In genomic region chr11:54026491-54027041, GRCm38 (mm10) we compare ENCODE assay signal across 7 mouse cellular contexts. TPM values are rescaled to one million over a fixed set of nuclear protein-coding genes. Genes with fewer than 3 reads are reported as not detected.
A peak's percentile ranks its signal among the peaks of the same experiment; 100 is the strongest.
DNase-seq lines count a peak whose midpoint lies in the region; ATAC-seq lines count a peak whose summit lies in the region.

No protein-coding gene starts in this region.

- H3K27ac ChIP-seq in intestine, embryonic 16.5 days (ENCODE audit: low read length), result no peak overlapping the region
- H3K27ac ChIP-seq in intestine, embryonic 15.5 days, result no peak overlapping the region

- H3K4me3 ChIP-seq in intestine, embryonic 16.5 days (ENCODE audit: low read length), result no peak overlapping the region
- no peak overlapping the region for H3K4me3 ChIP-seq in intestine, embryonic 15.5 days (replicated peaks)

- peaks cover 7% of the 10 kb centered on the region; the same call in 1 of the 2 replicates for H3K27me3 ChIP-seq in intestine, embryonic 16.5 days (replicated peaks; ENCODE audit: control insufficient read depth, insufficient read depth, low read length)
- peaks cover 6% of the 10 kb centered on the region; the same call in 1 of the 2 replicates for H3K27me3 ChIP-seq in intestine, embryonic 15.5 days (replicated peaks)

- no peak overlapping the region for H3K9ac ChIP-seq in intestine, embryonic 16.5 days (ENCODE audit: low read depth, low read length)
- H3K9ac ChIP-seq in intestine, embryonic 15.5 days, result no peak overlapping the region

- H3K9me3 ChIP-seq in intestine, embryonic 16.5 days (ENCODE audit: control insufficient read depth, low read length), result no peaks in the 10 kb centered on the region
- H3K9me3 ChIP-seq in intestine, embryonic 15.5 days, result no peaks in the 10 kb centered on the region

- 86% methylated on average over 1 of the region's 1 CpGs for whole genome bisulfite sequencing in intestine, embryonic 16.5 days
- 70% methylated on average over 1 of the region's 1 CpGs for WGBS in intestine, embryonic 15.5 days

- no peaks in the 10 kb centered on the region for H3K36me3 ChIP-seq in intestine, embryonic 16.5 days (ENCODE audit: control insufficient read depth, insufficient read depth, low read length)
- no peaks in the 10 kb centered on the region for H3K36me3 ChIP-seq in intestine, embryonic 15.5 days

- ATAC-seq in intestine, embryonic 16.5 days, result peak; percentile 41; the same call in 1 of the 2 replicates
- no peak; the same call in 1 of the 2 replicates for ATAC-seq in intestine, embryonic 15.5 days
- peak; percentile 36 for ATAC-seq in common myeloid progenitor, adult 5-6 weeks (replicated peaks; ENCODE audit: low read depth, poor library complexity, severe bottlenecking)
- ATAC-seq in megakaryocyte progenitor cell, adult 5-6 weeks (replicated peaks; ENCODE audit: poor library complexity), result peak; percentile 72

- H3K4me2 ChIP-seq in intestine, embryonic 16.5 days (ENCODE audit: low read depth, low read length), result no peak overlapping the region
- no peak overlapping the region for H3K4me2 ChIP-seq in intestine, embryonic 15.5 days (replicated peaks)

- intact Hi-C loops in gastrocnemius, postnatal 36 days (cut with DNase I), result no loop called here

- H3K4me1 ChIP-seq in intestine, embryonic 16.5 days (ENCODE audit: control insufficient read depth, insufficient read depth, low read length), result 0 out of 2 replicates have a peak, but pooled peaks cover 4% of the 10 kb centered on the region
- H3K4me1 ChIP-seq in intestine, embryonic 15.5 days (replicated peaks), result peaks cover 15% of the 10 kb centered on the region

- DNase-seq in c-Kit-positive CD71-negative TER-119-negative erythroid progenitor cells, embryonic 14.5 days (ENCODE audit: low read depth), result peak; percentile 23
- no peak for DNase-seq in gastrocnemius, postnatal 36 days
- DNase-seq in frontal cortex, postnatal 36 days (ENCODE audit: low spot score in 2 of 2), result no peak

RNA-seq across cellular contexts. Expression of gene Slc22a4, which starts 1.3 kb away (rescaled TPM):
- polyA plus RNA-seq in intestine, embryonic 16.5 days (2015; fragmentation: Nextera tagmentation; extraction: Ambion mirVana), result 0.87 and 1.4 TPM in 2 replicates
- 0.72 and 1.4 TPM in 2 replicates for polyA plus RNA-seq in intestine, embryonic 15.5 days (2015; fragmentation: Nextera tagmentation; extraction: Ambion mirVana)
- total RNA-seq in common myeloid progenitor, adult 5-6 weeks (2017), result 4.8 and 6.5 TPM in 2 replicates
- total RNA-seq in megakaryocyte progenitor cell, adult 5-6 weeks (2015), result 22.2 and 23.6 TPM in 2 replicates
- 15.3 and 22.6 TPM in 2 replicates for total RNA-seq in megakaryocyte progenitor cell, adult 5-6 weeks (2017)
- total RNA-seq in gastrocnemius, postnatal 36 days (2021), result 1 to 10 TPM; 2.1 to 2.8 TPM

RNA-seq across cellular contexts. Expression of gene Pdlim4, which starts 42.2 kb away (rescaled TPM):
- polyA plus RNA-seq in intestine, embryonic 16.5 days (2015; fragmentation: Nextera tagmentation; extraction: Ambion mirVana), result 35.7 and 37.8 TPM in 2 replicates
- polyA plus RNA-seq in intestine, embryonic 15.5 days (2015; fragmentation: Nextera tagmentation; extraction: Ambion mirVana), result 35.9 and 42.1 TPM in 2 replicates
- 0.41 TPM in 1 of 2 replicates, not detected in the other for total RNA-seq in common myeloid progenitor, adult 5-6 weeks (2017)
- not detected in 2 replicates for total RNA-seq in megakaryocyte progenitor cell, adult 5-6 weeks (2015)
- total RNA-seq in megakaryocyte progenitor cell, adult 5-6 weeks (2017), result 0.17 TPM in 1 of 2 replicates, not detected in the other
- total RNA-seq in gastrocnemius, postnatal 36 days (2021), result 1 to 10 TPM; 6.5 TPM

RNA-seq across cellular contexts. Expression of gene Slc22a21, which starts 46.4 kb away (rescaled TPM):
- 6.1 and 7.1 TPM in 2 replicates for polyA plus RNA-seq in intestine, embryonic 16.5 days (2015; fragmentation: Nextera tagmentation; extraction: Ambion mirVana)
- 6.6 and 8.0 TPM in 2 replicates for polyA plus RNA-seq in intestine, embryonic 15.5 days (2015; fragmentation: Nextera tagmentation; extraction: Ambion mirVana)
- 1.6 and 1.9 TPM in 2 replicates for total RNA-seq in common myeloid progenitor, adult 5-6 weeks (2017)
- 1.4 and 3.0 TPM in 2 replicates for total RNA-seq in megakaryocyte progenitor cell, adult 5-6 weeks (2015)
- 0.71 and 2.3 TPM in 2 replicates for total RNA-seq in megakaryocyte progenitor cell, adult 5-6 weeks (2017)
- total RNA-seq in gastrocnemius, postnatal 36 days (2021), result under 1 TPM; 0.67 to 0.99 TPM
